Mouse (Mus musculus) midbrain, postnatal 0 days (tissue): ENCODE data around the gene Hs2st1. TPM values are rescaled to one million over a fixed set of nuclear protein-coding genes. Genes with fewer than 3 reads are reported as not detected.

Experiments
- ATAC-seq: fragments of 200-750 bp; cut with Nextera tagmentation; 2 replicates; pipeline ENCODE4 v1.8.0; 2017; ENCODE audit warnings: moderate number of reproducible peaks, mild to moderate bottlenecking, moderate TSS enrichment, moderate library complexity; ENCODE audit not compliant: low FRiP score
- DNase-seq: peaks from one replicate; pipeline ENCODE4 v3.0.0-alpha.2; 2015; ENCODE audit warnings: low spot score
- H3K27ac ChIP-seq: fragments of 300-500 bp; sonication (generic); 2 replicates; pipeline ENCODE4 v1.5.1; 2014; ENCODE audit warnings: low read depth, mild to moderate bottlenecking, low read length, mixed read lengths
- H3K27me3 ChIP-seq: fragments of 300-500 bp; sonication (generic); 2 replicates; pipeline ENCODE4 v1.6.1; 2014; ENCODE audit warnings: low read length, control low read depth, mixed read lengths; ENCODE audit not compliant: insufficient read depth
- H3K36me3 ChIP-seq: fragments of 300-500 bp; sonication (generic); 2 replicates; pipeline ENCODE4 v1.6.1; 2014; ENCODE audit warnings: low read length, control low read depth, mixed read lengths; ENCODE audit not compliant: insufficient read depth
- H3K4me1 ChIP-seq: fragments of 300-500 bp; sonication (generic); 2 replicates; pipeline ENCODE4 v1.6.1; 2014; ENCODE audit warnings: mild to moderate bottlenecking, control low read depth, antibody characterized with exemption, low read length, mixed read lengths; ENCODE audit not compliant: insufficient read depth
- H3K4me2 ChIP-seq: fragments of 300-500 bp; sonication (generic); 2 replicates; pipeline ENCODE4 v1.6.1; 2014; ENCODE audit warnings: low read depth, mild to moderate bottlenecking, low read length, mixed read lengths; ENCODE audit not compliant: poor library complexity, severe bottlenecking
- H3K4me3 ChIP-seq: fragments of 300-500 bp; sonication (generic); 2 replicates; pipeline ENCODE4 v1.5.1; 2014; ENCODE audit warnings: low read depth, mild to moderate bottlenecking, low read length, moderate library complexity
- H3K9ac ChIP-seq: fragments of 300-500 bp; sonication (generic); replicated peaks from 2 replicates; pipeline ENCODE4 v1.6.1; 2014; ENCODE audit warnings: mild to moderate bottlenecking, low read length, moderate library complexity, mixed read lengths; ENCODE audit not compliant: poor library complexity, severe bottlenecking
- H3K9me3 ChIP-seq: fragments of 300-500 bp; sonication (generic); 2 replicates; pipeline ENCODE4 v1.6.1; 2016; ENCODE audit warnings: low read length, control low read depth
- CTCF ChIP-seq: IDR thresholded peaks from 2 replicates; pipeline ENCODE4 v1.5.1; 2016; ENCODE audit warnings: antibody characterized with exemption, mild to moderate bottlenecking
- WGBS: fragments of 180-500 bp; shearing (Covaris S2); extraction: QIAGEN DNeasy Blood & Tissue Kit; methylation state at CpG from one replicate; pipeline ENCODE4 v1.1.7; 2014; 5-methylcytosine and 5-hydroxymethylcytosine counted together
- polyA plus RNA-seq: library from polyadenylated mRNA; unstranded; fragments of >200 nt; fragmentation: Nextera tagmentation; extraction: Ambion mirVana; gene quantifications from 2 replicates; pipeline ENCODE4 v1.2.1, GENCODE M21; 2015
- total RNA-seq: library from RNA; depleted of rRNA; stranded (reverse); fragments of >200 nt; gene quantifications from 2 replicates; pipeline ENCODE4 v1.2.3, GENCODE M21; 2014

Hs2st1 gene
- total and polyA plus RNA-seq, 2 experiments from 2014 or later: 13.4 to 48.5 TPM

DNA sequence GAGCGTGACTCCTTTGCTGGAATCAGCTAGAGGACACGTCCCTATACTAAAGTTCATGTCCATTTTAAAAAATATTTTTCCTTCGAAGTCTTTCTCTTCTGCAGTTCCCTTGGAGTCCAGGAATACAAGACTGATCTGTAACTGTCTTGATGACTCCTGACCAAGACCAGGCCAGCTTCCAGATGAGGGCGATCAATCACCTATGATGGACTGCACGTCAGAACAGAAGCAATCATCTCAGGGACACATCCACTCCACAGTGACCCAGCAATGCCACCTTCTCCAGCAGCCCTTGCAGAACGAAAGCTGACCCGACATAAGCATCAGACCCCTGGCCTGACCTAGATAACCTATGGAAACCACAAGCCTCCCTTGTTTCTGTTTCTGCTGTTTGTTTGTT, 54.7 kb downstream of the Hs2st1 start:
- Histone ChIP-seq H3K9me3 (no peaks in the 10 kb centered on the region), H3K4me3 (no peak overlapping the region), H3K27me3 (no peaks in the 10 kb centered on the region), H3K9ac (no peak overlapping the region), H3K4me2 (no peak overlapping the region), H3K36me3 (no peaks in the 10 kb centered on the region), H3K27ac (no peak overlapping the region), H3K4me1 (no peaks in the 10 kb centered on the region)
- TF ChIP-seq CTCF: no peak
- ATAC-seq: no peak
- 91% methylated on average over 7 of the region's 7 CpGs for WGBS
- DNase-seq: no peak

DNA sequence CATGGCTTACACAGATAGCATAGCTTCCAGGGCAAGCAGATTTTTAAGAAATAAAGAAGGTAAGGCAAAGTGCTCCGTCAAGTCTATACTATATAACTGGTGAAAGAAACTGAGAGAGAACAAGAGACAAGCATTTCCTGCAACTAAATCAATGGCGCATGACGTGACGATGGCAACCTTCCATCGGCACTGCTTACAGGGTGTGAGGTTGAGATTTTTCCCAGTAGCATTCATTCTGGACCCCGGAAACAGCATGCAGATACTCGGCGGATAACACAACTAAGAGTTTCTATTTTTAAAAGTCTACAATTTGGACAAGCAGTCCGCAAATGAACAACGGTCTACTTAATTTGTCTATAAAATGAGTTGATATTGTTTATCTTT, 55.9 kb downstream of the Hs2st1 start:
- Histone ChIP-seq H3K27ac (no peak overlapping the region), H3K27me3 (no peaks in the 10 kb centered on the region), H3K4me1 (no peaks in the 10 kb centered on the region), H3K4me3 (no peak overlapping the region), H3K9me3 (no peaks in the 10 kb centered on the region), H3K9ac (no peak overlapping the region), H3K36me3 (no peaks in the 10 kb centered on the region), H3K4me2 (no peak overlapping the region)
- TF ChIP-seq CTCF: no peak
- 91% methylated on average over 10 of the region's 10 CpGs for WGBS
- ATAC-seq (no peak), DNase-seq (no peak)

DNA sequence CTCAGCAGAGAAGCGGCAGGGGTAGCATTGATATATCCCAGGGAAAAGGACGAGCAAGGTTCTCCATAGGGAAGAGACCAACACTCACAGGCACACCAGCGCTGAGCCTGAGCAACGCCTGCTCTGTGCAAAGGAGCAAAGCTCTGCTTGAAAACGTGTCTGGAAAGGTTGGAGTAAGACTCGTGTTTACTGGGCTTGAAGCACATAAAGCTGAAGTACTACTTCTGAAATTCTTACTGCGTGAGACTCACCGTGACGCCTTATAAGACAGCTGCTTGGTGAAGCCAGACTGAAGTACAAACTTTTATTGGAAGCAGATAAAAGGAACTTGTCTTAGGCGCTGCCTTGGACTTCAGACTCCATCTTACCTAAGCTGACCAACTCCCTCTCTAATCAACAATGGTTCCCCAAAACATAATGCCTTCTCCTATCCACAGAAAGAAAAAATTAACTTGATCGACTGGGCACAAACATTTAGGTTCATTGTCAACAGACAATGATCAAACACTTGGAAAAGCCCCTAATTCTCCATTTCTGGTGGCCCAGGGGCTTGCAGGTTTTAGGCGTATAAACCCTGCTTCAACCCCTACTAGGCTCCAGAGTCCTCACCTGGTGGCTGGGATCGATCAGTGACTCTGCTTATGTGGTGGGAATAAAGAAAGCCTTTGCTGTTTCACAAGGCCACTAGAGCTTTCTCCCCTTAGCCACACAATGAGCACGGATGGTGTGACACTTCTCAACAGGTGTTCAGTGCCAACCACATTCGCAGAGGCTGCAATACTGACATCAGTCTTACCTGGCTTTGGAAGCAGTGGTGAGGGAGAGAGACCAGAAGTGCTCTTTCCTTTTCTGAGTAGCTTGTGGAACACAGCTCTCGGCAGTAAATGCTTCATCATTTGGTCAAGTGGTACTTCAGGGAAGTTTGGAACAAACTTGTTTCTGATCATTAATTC, 56.5 kb downstream of the Hs2st1 start:
- Histone ChIP-seq H3K9me3 (no peaks in the 10 kb centered on the region), H3K4me3 (no peak overlapping the region), H3K4me2 (no peak overlapping the region), H3K27me3 (no peaks in the 10 kb centered on the region), H3K9ac (no peak overlapping the region), H3K36me3 (no peaks in the 10 kb centered on the region), H3K27ac (no peak overlapping the region), H3K4me1 (no peaks in the 10 kb centered on the region)
- WGBS: 87% methylated on average over 16 of the region's 16 CpGs
- ATAC-seq (no peak), DNase-seq (no peak)
- no peak for TF ChIP-seq CTCF

DNA sequence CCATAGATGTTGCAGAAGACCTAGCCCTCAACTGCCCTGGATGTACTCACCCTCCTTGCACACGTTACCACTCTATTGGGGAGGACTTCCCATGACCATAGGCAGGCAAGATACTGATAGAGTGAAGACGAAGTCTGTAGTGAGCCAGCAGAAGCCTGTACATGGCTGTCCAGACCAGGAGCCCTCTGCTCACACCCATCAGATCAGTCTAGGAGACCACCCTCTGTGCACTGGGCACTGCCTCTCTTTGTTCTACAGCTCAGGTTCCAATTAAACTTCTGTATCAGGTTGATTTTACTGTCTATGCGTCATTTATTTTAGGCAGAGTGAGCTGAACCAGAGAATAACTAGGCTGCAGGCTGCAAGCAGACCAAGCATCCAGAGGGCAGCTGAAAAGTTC, 59.3 kb downstream of the Hs2st1 start:
- Histone ChIP-seq H3K27me3 (no peaks in the 10 kb centered on the region), H3K9me3 (no peaks in the 10 kb centered on the region), H3K27ac (no peak overlapping the region), H3K4me1 (peaks cover 2% of the 10 kb centered on the region; the same call in 1 of the 2 replicates), H3K36me3 (no peaks in the 10 kb centered on the region), H3K4me2 (no peak overlapping the region), H3K9ac (no peak overlapping the region), H3K4me3 (no peak overlapping the region)
- 95% methylated on average over 3 of the region's 3 CpGs for WGBS
- DNase-seq (no peak), ATAC-seq (no peak)
- no peak for TF ChIP-seq CTCF

DNA sequence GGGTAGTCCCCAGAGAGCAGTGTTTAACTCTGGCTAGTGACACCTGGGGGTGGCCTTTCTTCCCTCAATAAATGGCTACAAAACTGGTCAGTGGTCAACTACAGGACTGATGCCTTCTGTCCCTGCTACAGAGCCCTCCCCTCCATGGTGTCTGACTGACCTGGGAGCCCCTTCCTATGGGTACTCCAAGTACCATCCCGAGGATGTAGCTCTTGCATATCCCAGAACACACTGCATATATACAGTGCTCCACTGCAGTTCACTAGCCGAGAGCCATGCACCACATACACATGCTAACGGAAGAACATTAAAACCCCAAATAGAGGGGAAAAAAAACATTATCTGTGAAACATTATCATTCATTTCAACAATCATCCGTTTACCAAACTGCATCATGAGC, 61.6 kb downstream of the Hs2st1 start:
- Histone ChIP-seq H3K4me2 (no peak overlapping the region), H3K9ac (no peak overlapping the region), H3K9me3 (no peaks in the 10 kb centered on the region), H3K4me1 (peaks cover 5% of the 10 kb centered on the region; the same call in 1 of the 2 replicates), H3K27me3 (no peaks in the 10 kb centered on the region), H3K36me3 (no peaks in the 10 kb centered on the region), H3K4me3 (no peak overlapping the region), H3K27ac (no peak overlapping the region)
- no peak for ATAC-seq
- 90% methylated on average over 4 of the region's 4 CpGs for WGBS
- DNase-seq: no peak
- no peak for TF ChIP-seq CTCF

DNA sequence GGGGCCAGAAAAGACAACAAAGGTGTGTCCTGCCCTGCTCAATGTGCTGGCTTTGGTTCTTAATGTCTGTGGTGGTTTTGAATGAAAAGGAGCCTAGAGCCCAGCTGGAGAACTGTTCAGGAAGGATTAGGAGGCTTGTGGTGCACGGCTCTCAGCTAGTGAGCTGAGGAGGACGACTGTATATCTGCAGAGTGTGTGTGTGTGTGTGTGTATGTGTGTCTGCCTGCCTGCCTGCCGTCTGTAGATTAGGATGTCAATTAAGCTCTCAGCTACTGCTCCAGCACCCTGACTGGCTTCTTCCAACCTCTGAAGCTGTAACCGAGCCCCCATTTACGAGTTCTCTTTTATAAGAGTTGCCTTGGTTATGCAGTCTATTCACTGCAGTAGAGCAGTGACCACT, 62.1 kb downstream of the Hs2st1 start:
- ATAC-seq (no peak), DNase-seq (no peak)
- Histone ChIP-seq H3K4me1 (peaks cover 5% of the 10 kb centered on the region; the same call in 1 of the 2 replicates), H3K36me3 (no peaks in the 10 kb centered on the region), H3K27ac (no peak overlapping the region), H3K9me3 (no peaks in the 10 kb centered on the region), H3K9ac (no peak overlapping the region), H3K4me2 (no peak overlapping the region), H3K4me3 (no peak overlapping the region), H3K27me3 (no peaks in the 10 kb centered on the region)
- TF ChIP-seq CTCF: no peak
- 32% methylated on average over 5 of the region's 5 CpGs for WGBS
